Mouse (Mus musculus) heart, adult 18-20 months (tissue): ENCODE data around the gene Olfr56. TPM values are rescaled to one million over a fixed set of nuclear protein-coding genes. Genes with fewer than 3 reads are reported as not detected.
"Not testable (repeated sequence)": the region's sequence is repeated elsewhere in the genome, so short reads cannot be mapped to it uniquely, and the experiment has no call there.

Experiments
- DNase-seq, 2 experiments: peaks; one replicate each; pipeline ENCODE4 v3.0.0; 2021 to 2022; ENCODE audit warnings: mixed read lengths in 1 of 2
- long read RNA-seq, 2 experiments: library from polyadenylated mRNA; stranded (forward); transcript quantifications; one replicate each; pipeline ENCODE4 v2.0.0; 2021
- total RNA-seq, 2 experiments: library from RNA; stranded (reverse); gene quantifications; 2 replicates each; pipeline ENCODE4 v1.2.3; 2021

Gene Olfr56
- total RNA-seq: under 1 TPM in 1 of 2 experiments, not detected in 1; 0.17 TPM
- long read RNA-seq, experiment 1, partial matches to known transcripts: 0 of 4 reads
- long read RNA-seq, experiment 1, other reads (novel, unspliced or antisense): 4 of 4 reads
- long read RNA-seq, experiment 2: 0 reads

DNA sequence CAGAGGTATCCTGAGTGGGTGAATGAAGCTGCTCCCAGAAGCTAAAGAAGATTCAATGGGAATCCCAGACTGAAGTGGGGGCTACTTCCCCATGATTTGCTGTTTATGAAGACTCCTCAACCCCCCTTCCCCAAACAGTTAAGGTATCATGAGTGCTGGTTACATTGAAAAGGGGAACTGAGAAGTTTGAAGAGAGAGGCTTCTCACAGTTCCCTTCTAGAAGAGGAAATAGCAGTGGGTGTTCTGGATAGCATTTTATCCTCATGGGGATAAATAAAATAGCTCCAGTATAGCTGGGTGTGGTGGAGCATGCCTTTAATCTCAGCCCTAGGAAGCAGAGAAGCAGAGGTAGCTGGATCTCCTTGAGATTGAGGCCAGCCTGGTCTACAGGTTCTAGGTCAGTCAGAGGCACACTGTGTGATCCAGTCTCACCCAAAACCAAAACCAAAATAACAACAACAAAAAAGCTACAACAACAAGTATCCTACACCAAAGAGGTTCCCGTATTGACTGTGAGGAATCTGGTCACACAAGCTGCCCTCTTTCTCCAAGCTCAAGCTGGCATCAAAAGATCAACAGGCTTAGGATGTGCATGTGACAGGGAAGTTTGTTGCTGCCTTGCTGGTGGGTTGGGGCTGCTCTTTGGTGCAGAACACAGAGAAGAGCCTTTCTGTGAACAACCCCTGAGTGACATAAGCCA is at the start of gene Olfr56:
TSS of gene Olfr56 (plus strand) at position 650 of the 700 bp plus-strand sequence.
- not testable (repeated sequence) for DNase-seq

DNA sequence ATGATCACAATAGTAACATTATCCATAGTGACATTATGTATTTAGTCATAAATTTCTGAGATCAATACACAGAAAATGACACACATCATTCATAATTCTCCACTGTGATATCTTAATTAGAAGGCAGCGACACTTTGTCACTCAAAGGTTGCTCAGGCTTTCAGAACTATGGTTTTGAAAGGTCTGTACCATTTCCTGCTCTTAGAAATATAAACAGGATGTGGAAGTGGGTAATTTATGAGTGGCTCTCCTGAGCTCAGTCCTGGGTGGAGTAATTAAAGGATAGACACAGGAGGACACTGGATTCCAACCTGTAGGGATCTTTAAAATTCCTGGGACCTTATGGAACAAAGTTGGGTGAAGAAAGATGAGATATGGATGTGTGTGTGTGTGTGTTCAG is 45.3 kb upstream of the Olfr56 start:
- not testable (repeated sequence) for DNase-seq

DNA sequence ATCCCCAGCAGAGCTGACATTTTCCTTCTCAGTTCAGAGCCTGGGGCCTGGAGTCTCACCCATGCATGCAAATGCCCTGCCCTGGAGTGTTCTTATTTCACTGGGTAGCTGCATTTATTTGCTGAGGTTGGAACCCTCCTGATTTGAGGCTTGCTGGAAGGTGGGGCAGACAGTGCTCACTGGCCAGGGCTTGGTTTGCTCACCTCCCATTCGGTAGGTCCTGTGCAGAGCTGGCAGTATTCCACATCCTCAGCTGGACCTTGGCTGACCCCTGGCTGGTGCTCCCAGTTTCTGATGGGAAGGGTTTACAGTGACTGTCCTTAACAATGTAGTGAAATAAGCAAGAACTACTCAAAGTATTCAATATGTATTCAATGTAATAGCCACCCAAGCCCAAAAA is 44.8 kb upstream of the Olfr56 start:
- not testable (repeated sequence) for DNase-seq

DNA sequence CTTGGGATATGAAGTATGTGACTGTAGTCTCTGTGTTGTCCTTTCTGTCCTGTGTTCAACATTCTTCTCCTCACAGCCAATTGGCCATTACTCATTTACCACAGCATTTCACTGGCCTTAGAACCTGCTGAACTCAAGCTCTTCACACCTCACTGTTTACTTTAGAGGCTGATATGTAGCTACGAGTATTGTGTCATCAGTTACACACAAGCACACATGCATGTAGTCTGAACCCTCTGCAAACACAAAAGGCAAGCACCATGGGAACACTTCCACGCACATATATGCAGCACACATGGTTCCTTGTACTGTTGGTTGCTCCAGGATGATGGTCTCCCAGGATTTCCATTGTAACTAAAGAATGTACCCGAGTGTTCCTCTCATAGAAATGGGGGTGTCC is 43.4 kb upstream of the Olfr56 start:
- not testable (repeated sequence) for DNase-seq

DNA sequence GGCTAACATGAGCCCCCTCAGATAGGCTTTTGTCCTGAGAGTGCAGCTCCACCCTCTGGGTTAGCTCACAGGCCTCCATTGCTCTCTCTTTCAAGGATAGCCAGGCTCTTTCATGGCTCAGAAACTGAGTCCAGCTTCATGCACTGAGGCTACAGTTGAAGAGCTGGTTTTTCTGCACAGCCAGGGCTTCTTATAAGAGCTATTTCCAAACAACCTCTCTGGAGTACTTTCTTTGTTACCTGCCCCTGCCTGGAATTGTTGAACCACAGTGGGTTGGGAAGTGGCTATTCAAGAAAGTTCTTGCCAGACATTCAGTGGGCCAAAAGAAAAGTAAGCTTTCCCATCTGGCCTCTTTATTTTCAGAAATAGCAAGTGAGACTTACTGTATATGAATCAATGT is 39.4 kb upstream of the Olfr56 start:
- not testable (repeated sequence) for DNase-seq

DNA sequence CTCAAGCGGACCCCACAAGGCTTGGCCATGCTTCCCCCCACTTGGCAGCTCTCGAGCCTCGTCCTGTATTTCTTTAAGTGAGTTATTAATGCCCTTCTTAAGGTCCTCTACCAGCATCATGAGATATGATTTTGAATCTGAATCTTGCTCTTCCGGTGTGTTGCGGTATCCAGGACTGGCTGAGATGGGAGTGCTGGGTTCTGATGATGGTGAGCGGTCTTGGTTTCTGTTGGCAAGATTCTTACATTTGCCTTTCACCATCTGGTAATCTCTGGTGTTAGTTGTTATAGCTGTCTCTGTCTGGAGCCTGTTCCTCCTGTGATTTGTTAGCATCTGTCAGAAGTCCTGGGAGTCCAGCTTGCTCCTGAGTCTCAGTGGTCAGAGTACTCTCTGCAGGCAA is 32.6 kb upstream of the Olfr56 start, which contains the start of gene Psme2b:
TSS of gene Psme2b (minus strand) at position 101 of the 400 bp plus-strand sequence.
- not testable (repeated sequence) for DNase-seq

DNA sequence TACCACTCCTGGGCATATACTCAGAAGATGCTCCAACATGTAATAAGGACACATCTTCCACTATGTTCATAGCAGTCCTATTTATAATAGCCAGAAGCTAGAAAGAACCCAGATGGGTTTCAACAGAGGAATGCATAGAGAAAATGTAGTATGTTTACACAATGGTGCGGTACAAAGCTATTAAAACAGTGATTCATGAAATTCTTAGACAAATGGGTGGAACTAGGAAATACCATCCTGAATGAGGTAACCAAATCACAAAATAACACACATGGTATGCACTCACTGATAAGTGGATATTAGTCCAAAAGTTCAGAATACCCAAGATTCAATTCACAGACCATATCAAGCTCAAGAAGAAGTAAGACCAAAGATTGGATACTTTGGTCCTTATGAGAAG is 4.0 kb upstream of the Olfr56 start:
- DNase-seq: not testable (repeated sequence)

DNA sequence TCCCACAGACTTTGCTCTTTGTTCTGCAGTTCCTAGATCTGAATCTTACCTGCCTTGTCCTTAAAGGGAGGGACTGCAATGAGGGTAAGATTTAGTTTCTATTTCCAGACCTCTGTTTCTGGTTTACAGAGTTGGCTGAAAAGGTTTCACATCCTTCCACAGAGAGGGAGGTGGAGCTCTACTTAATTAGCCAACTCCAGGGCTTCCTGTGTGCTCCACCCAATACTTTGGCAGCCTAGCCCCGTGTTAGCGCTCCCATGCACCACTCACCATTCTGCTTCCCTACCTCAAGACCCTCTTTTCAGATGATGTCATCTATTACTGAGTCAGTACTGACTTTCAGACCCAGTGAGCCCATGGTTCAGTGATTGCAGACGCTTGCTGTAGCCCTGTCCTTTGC is 562 bp downstream of the Olfr56 start, which contains the start of gene 9930111J21Rik1:
TSS of gene 9930111J21Rik1 (minus strand) at position 148 of the 400 bp plus-strand sequence.
- not testable (repeated sequence) for DNase-seq

DNA sequence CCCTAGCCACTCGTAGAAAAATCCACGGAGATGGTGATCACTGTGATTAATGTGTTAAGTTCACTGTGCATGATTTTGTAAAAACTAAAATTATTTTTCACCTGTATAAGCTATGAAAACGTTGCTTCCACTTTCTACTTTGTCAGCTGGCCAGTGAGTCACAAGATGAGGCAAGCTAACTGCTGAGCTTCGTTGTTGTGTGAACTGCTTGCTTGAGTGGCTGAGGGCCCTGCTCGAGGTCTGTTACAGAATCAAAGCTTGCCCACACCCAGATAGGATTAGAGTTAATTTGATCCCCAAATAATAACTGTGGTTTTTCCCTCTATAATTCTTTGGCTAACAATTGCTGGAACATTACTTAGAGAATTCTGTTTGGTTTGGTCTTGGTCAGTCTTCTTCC is 1.4 kb downstream of the Olfr56 start:
- DNase-seq: not testable (repeated sequence)

DNA sequence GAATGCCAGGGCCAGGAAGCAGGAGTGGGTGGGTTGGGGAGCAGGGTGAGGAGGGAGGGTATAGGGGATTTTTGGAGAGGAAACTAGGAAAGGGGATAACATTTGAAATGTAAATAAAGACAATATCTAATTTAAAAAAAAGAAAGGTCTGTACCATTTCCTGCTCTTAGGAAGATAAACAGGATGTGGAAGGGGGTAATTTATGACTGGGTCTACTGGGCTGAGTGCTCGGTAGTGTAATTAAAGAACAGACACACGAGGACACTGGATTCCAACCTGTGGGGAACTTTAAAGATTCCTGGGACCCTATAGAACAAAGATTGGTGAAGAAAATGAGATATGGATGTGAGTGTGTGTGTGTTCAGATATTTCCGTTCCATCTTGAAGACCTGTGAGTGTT is 4.2 kb downstream of the Olfr56 start:
- not testable (repeated sequence) for DNase-seq

DNA sequence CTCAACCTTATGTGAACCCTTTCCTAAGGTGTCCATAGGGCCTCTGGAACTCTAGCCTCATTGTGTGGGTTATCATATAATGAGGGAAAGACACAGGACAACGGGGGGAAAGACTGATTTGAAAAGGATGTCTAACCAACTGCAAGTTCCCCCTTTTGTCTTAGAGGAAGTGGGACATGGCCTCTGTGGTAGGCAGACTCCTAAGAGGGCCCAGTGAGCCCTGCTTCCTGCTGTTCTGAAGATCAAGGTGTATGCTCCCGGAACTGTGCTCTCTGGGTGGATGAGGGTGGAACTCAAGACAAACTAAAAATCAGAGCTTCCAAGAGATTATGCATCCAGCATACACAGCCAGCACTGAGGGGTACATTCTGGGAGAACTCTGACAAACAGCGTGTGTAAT is 9.5 kb downstream of the Olfr56 start:
- DNase-seq: not testable (repeated sequence)

DNA sequence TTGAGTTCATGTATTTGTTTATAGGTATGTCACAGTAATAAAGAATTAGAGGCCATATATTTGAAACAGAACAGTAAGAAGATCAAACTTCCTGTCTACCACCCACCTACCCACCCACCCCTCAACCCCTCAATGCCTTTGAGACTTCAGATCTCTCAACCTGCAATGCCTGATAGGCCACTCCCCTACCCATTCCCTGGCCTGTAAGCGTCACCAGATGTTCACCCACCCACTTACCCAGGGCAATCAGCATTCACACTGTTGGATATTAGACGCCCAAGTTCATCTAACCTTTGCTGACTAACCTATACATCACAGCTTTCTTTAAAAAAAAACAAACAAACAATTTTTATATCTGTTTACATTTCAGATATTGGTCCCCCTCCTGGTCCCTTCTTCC is 11.3 kb downstream of the Olfr56 start:
- not testable (repeated sequence) for DNase-seq

DNA sequence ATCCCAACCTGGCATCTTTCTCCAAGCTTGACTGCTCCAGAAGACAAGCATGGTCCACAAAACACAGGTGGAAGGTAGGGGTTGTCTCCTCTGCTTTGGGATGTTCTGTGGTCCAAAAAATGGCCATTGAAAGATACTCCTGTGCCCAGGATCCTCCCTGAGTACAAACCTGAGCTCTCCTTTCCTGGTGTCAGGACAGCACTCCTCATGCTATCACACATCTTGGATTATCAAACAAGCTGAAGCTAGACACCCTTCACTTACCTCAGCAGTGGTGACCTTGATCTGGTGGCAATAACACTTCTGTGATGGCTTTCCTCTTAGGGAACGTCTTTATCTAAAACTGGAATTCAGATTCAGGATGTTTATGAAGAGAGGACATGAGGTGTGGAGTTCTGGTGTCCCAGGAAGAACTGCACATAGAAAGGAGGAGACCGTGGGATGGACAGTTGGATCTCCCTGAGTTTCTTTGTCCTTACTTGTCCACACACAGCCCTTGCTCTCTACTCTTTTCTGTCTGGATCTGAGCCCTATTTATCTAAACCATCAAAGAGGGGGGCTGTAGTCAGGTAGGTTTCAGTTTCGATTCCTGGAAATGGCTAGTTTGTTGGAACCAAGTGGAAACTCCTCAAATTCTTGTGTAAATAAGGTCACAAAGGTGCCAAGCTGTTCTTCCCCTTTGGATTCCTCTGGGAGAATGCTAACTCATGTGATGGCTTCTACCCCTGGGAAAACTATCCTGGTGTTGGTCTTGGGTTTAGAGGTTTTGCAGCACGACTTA is 13.2 kb downstream of the Olfr56 start, which contains the start of gene Gm12185:
TSS of gene Gm12185 (minus strand) at position 487 of the 781 bp plus-strand sequence.
- DNase-seq: peak; percentile 38 to 63

DNA sequence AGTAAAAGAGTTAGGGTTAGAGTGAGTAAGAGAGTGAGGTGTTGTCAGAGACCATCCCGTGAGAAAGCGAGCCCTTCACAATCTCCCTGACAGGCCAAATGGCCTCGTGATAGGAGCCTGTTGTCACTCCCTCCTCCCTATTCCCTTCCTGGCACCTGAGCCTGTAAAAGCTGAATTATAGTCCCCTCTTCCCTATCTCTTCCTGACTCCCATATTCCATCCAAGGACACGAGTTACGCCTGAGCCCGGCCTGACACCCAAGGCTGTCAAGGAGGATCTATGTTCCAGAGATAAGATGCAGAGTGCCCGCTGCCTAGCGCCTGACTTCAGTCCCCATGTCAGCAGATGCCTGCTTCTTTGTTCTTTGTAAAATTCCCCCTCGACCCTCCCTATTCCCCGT is 14.6 kb downstream of the Olfr56 start:
- not testable (repeated sequence) for DNase-seq

DNA sequence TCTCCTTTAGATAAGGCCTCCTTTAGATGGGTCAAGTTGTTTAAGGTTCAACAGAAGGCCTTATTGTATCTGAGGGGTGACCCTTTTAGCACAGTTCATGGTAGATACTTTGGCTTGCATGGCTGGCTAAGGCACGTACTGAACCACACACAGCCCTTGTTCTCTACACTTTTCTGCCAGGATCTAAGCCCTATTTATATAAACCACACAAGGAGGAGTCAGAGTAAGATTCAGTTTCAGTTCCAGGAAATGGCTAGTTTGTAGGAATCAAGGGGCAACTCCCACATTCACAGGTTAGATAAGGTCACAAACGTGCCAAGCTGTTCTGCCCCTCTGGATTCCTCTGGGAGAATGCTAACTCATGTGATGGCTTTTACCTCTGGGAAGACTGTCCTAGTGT is 15.3 kb downstream of the Olfr56 start, which contains the start of gene Tgtp1:
TSS of gene Tgtp1 (minus strand) at position 155 of the 400 bp plus-strand sequence.
- DNase-seq: peak in 1 of 2 experiments; percentile 16

DNA sequence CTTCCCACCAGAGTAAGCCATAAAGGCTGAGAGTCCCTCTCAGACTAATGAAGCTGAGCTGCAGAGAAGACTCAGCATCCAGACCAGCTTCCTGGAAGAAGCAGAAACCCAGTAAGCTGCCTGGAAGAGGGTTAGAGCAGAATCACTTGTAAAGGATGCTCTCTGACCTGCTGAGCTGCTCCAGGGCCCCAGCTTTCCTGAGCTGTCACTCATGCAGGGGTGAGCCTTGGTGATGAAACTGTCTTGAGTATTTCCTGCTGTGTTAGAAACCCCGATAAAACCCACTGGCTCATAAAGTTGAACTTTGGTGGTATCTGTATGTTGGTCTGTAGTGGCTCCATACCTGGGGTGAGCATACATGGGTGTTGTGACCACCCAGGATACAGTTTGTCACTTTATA is 21.7 kb downstream of the Olfr56 start:
- not testable (repeated sequence) for DNase-seq

DNA sequence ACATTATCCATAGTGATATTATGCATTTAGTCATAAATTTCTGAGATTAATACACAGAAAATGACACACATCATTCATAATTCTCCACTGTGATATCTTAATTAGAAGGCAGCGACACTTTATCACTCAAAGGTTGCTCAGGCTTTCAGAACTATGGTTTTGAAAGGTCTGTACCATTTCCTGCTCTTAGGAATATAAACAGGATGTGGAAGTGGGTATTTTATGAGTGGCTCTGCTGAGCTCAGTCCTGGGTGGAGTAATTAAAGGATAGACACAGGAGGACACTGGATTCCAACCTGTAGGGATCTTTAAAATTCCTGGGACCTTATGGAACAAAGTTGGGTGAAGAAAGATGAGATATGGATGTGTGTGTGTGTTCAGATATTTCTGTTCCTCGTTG is 27.6 kb downstream of the Olfr56 start:
- not testable (repeated sequence) for DNase-seq

DNA sequence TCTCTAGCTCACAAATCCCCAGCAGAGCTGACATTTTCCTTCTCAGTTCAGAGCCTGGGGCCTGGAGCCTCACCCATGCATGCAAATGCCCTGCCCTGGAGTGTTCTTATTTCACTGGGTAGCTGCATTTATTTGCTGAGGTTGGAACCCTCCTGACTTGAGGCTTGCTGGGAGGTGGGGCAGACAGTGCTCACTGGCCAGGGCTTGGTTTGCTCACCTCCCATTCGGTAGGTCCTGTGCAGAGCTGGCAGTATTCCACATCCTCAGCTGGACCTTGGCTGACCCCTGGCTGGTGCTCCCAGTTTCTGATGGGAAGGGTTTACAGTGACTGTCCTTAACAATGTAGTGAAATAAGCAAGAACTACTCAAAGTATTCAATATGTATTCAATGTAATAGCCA is 28.1 kb downstream of the Olfr56 start:
- DNase-seq: not testable (repeated sequence)

DNA sequence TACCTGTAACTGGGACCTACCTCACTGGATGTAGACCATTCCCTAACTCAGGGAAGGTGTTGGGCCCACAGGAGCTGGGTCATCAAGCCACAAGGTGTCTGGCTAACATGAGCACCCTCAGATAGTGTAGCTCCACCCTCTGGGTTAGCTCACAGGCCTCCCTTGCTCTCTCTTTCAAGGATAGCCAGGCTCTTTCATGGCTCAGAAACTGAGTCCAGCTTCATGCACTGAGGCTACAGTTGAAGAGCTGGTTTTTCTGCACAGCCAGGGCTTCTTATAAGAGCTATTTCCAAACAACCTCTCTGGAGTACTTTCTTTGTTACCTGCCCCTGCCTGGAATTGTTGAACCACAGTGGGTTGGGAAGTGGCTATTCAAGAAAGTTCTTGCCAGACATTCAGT is 33.4 kb downstream of the Olfr56 start:
- not testable (repeated sequence) for DNase-seq

DNA sequence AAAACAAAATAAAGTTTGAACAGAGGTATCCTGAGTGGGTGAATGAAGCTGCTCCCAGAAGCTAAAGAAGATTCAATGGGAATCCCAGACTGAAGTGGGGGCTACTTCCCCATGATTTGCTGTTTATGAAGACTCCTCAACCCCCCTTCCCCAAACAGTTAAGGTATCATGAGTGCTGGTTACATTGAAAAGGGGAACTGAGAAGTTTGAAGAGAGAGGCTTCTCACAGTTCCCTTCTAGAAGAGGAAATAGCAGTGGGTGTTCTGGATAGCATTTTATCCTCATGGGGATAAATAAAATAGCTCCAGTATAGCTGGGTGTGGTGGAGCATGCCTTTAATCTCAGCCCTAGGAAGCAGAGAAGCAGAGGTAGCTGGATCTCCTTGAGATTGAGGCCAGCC is 71.4 kb downstream of the Olfr56 start:
- not testable (repeated sequence) for DNase-seq

DNA sequence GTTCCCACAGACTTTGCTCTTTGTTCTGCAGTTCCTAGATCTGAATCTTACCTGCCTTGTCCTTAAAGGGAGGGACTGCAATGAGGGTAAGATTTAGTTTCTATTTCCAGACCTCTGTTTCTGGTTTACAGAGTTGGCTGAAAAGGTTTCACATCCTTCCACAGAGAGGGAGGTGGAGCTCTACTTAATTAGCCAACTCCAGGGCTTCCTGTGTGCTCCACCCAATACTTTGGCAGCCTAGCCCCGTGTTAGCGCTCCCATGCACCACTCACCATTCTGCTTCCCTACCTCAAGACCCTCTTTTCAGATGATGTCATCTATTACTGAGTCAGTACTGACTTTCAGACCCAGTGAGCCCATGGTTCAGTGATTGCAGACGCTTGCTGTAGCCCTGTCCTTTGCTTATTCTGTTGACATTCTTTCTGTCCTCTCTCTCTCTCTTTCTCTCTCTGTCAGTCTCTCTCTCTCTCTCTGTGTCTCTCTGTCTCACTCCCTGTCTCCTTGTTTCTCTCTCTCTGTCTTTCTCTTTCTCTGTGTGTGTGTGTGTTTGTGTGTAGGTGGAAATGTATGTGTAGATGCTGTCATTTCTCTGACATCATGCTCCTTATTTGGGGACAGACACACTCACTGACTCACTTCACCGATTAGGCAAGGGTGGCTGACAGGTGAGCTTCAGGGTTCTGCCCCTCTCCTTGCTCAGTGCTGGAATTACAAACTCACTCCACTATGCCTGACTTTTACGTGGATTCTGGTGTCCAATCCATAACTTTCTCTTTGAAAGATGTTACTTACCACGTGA is 72.6 kb downstream of the Olfr56 start, which contains the start of gene 9930111J21Rik2:
TSS of gene 9930111J21Rik2 (minus strand) at position 150 of the 799 bp plus-strand sequence.
- not testable (repeated sequence) for DNase-seq

DNA sequence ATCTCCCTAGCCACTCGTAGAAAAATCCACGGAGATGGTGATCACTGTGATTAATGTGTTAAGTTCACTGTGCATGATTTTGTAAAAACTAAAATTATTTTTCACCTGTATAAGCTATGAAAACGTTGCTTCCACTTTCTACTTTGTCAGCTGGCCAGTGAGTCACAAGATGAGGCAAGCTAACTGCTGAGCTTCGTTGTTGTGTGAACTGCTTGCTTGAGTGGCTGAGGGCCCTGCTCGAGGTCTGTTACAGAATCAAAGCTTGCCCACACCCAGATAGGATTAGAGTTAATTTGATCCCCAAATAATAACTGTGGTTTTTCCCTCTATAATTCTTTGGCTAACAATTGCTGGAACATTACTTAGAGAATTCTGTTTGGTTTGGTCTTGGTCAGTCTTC is 73.2 kb downstream of the Olfr56 start:
- not testable (repeated sequence) for DNase-seq
